Mouse (Mus musculus) hindbrain, embryonic 14.5 days (tissue): ENCODE data around the gene Olfr69. TPM values are rescaled to one million over a fixed set of nuclear protein-coding genes. Genes with fewer than 3 reads are reported as not detected.
"Not testable (repeated sequence)": the region's sequence is repeated elsewhere in the genome, so short reads cannot be mapped to it uniquely, and the experiment has no call there.

Experiments
- ATAC-seq: fragments of 200-750 bp; cut with Nextera tagmentation; 2 replicates; pipeline ENCODE4 v1.8.0; 2017; ENCODE audit warnings: moderate number of reproducible peaks, mild to moderate bottlenecking, moderate TSS enrichment, moderate library complexity; ENCODE audit not compliant: low FRiP score
- DNase-seq: peaks from one replicate; pipeline ENCODE4 v3.0.0-alpha.2; 2015; ENCODE audit warnings: low spot score
- H3K27ac ChIP-seq: fragments of 300-500 bp; sonication (generic); 2 replicates; pipeline ENCODE4 v1.5.1; 2014; ENCODE audit warnings: mild to moderate bottlenecking, moderate library complexity
- H3K27me3 ChIP-seq: fragments of 300-500 bp; sonication (generic); 2 replicates; pipeline ENCODE4 v1.6.1; 2014; ENCODE audit warnings: mild to moderate bottlenecking, low read length, mixed read lengths; ENCODE audit not compliant: control insufficient read depth, insufficient read depth
- H3K36me3 ChIP-seq: fragments of 300-500 bp; sonication (generic); replicated peaks from 2 replicates; pipeline ENCODE4 v1.6.1; 2014; ENCODE audit not compliant: control insufficient read depth, insufficient read depth
- H3K4me1 ChIP-seq: fragments of 300-500 bp; sonication (generic); replicated peaks from 2 replicates; pipeline ENCODE4 v1.6.1; 2014; ENCODE audit warnings: antibody characterized with exemption, low read length, mixed read lengths; ENCODE audit not compliant: control insufficient read depth, insufficient read depth
- H3K4me2 ChIP-seq: fragments of 300-500 bp; sonication (generic); replicated peaks from 2 replicates; pipeline ENCODE4 v1.6.1; 2014; ENCODE audit warnings: mild to moderate bottlenecking, moderate library complexity
- H3K4me3 ChIP-seq: fragments of 300-500 bp; sonication (generic); replicated peaks from 2 replicates; pipeline ENCODE4 v1.5.1; 2014; ENCODE audit warnings: mild to moderate bottlenecking, low read length
- H3K9ac ChIP-seq: fragments of 300-500 bp; sonication (generic); 2 replicates; pipeline ENCODE4 v1.6.1; 2014
- H3K9me3 ChIP-seq: fragments of 300-500 bp; sonication (generic); 2 replicates; pipeline ENCODE4 v1.6.1; 2016; ENCODE audit warnings: low read length; ENCODE audit not compliant: control insufficient read depth
- WGBS: fragments of 180-500 bp; shearing (Covaris S2); extraction: QIAGEN DNeasy Blood & Tissue Kit; methylation state at CpG from one replicate; pipeline ENCODE4 v1.1.7; 2014; 5-methylcytosine and 5-hydroxymethylcytosine counted together
- polyA plus RNA-seq: library from polyadenylated mRNA; unstranded; fragments of >200 nt; fragmentation: Nextera tagmentation; extraction: Ambion mirVana; gene quantifications from 2 replicates; pipeline ENCODE4 v1.2.1, GENCODE M21; 2014

The Olfr69 gene
- polyA plus RNA-seq, 1 experiment from 2014 or later, result not detected

DNA sequence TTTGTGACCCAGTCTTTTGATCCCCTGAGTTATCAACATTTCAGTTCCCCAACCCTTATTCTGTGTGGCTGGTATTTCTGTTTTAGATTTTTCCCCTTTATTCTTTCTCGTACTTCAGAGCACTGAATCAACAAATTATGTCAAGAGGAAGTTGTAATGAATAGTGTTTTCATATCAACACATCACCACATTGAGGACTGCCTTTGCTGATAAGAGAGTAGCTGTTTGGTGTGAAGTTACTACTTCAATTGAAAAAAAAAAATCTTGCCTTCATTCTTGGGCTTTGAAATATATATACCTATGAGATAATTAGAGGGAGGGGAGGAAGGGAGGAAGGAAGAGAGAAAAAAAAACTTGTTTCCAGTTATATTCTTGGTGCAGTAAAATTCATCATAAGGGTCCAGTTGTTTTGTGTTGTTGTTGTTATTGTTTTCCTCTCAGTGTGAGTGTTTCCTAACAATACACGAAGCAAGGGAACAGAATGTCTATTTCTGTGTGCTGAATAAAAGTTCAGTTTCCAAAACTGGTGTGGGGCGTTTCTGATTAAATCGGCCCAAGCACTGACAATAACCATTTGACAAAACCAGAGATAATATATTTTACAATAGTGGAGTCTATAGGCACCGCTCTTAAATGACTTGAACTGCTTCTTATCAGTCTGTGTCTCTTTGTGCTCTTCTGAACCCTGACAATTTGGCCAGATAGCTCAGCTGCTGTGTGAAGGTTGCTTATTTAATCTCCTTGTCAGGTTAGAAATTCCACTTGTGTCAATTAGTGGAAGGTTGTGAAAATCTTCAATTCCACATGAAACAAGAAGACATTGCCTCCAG is 37.8 kb upstream of the Olfr69 start:
- DNase-seq (no peak), ATAC-seq (no peak)
- Histone ChIP-seq H3K27me3 (no peaks in the 10 kb centered on the region), H3K9me3 (no peaks in the 10 kb centered on the region), H3K4me3 (no peak overlapping the region), H3K4me1 (no peaks in the 10 kb centered on the region), H3K4me2 (no peak overlapping the region), H3K27ac (no peak overlapping the region), H3K36me3 (no peaks in the 10 kb centered on the region), H3K9ac (no peak overlapping the region)
- 79% methylated on average over 5 of the region's 5 CpGs for WGBS

DNA sequence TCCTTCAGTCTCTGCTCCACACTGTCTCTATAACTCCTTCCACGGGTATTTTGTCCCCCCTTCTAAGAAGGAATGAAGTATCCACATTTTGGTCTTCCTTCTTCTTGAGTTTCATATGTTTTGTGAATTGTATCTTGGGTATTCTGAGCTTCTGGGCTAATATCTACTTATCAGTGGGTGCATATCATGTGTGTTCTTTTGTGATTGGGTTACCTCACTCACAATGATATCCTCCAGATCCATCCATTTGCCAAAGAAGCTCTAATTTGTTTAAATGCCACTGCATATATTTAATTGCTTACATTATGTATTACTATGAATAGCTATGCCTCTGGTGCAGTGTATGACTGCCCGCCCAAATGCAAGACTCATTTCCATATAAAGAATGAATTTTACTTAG is 36.7 kb upstream of the Olfr69 start:
- WGBS, result 71% methylated on average over 2 of the region's 2 CpGs
- not testable (repeated sequence) for H3K36me3 ChIP-seq, H3K4me1 ChIP-seq, H3K4me3 ChIP-seq, DNase-seq, ATAC-seq, H3K9me3 ChIP-seq, H3K27ac ChIP-seq, H3K27me3 ChIP-seq, H3K4me2 ChIP-seq, H3K9ac ChIP-seq

DNA sequence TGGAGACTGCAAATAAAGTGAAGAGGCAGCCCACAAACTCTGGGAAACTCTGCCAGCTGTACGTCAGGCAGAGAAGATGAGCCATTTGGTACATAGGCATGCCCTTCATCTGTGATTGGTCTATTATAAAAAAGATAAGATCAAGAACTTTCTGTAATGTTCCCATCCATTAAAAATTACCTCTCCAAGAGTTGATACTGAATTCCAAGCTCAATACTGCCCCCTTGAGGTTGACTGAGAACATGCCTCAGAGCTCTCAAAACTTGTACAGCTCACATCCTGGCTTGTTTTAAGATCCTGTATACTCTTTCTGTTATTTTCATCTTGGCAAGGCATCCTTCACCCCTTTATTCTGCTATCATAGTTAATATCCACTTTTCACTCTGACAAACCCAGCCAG is 35.5 kb upstream of the Olfr69 start:
- H3K27me3 ChIP-seq, result no peaks in the 10 kb centered on the region
- WGBS, result 59% methylated on average over 1 of the region's 1 CpGs
- H3K36me3 ChIP-seq, result no peaks in the 10 kb centered on the region
- no peak overlapping the region for H3K27ac ChIP-seq
- H3K4me3 ChIP-seq, result no peak overlapping the region
- ATAC-seq (no peak), DNase-seq (peak; percentile 65)
- no peak overlapping the region for H3K9ac ChIP-seq
- H3K4me2 ChIP-seq, result no peak overlapping the region
- H3K9me3 ChIP-seq, result no peaks in the 10 kb centered on the region
- no peaks in the 10 kb centered on the region for H3K4me1 ChIP-seq

GRCm38 (mm10) chr7:103792669-103793388 is 21.4 kb upstream of the Olfr69 start:
- ATAC-seq, result no peak
- H3K36me3 ChIP-seq, result no peaks in the 10 kb centered on the region
- no peaks in the 10 kb centered on the region for H3K4me1 ChIP-seq
- no peak for DNase-seq
- H3K4me2 ChIP-seq, result no peak overlapping the region
- H3K27ac ChIP-seq, result no peak overlapping the region
- 27% methylated on average over 4 of the region's 4 CpGs for WGBS
- H3K4me3 ChIP-seq, result no peak overlapping the region
- H3K9me3 ChIP-seq, result no peaks in the 10 kb centered on the region
- no peaks in the 10 kb centered on the region for H3K27me3 ChIP-seq
- H3K9ac ChIP-seq, result no peak overlapping the region

DNA sequence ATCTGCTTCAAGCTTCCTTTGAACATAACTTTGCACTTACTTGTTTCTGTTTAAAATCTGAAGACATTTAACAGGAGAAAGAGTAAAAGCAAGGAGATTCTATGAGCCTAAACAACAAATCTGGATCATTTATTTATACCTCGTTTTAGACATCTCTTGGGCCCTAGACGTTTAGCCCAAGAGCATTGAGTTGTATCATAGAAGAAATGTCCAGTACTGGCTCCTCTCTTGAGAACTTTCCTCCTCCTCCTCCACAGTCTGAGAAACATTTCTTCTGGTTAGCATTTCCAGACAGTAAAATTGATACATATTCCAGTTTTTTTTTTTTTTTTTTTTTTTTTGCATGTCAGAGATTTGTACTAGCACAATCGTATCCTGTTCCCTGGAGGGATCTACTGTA is 20.3 kb upstream of the Olfr69 start, which contains the start of gene Olfr67:
Gene Olfr67, minus strand, starts transcription at position 101 of the 400 bp plus-strand sequence.
- 80% methylated on average over 3 of the region's 3 CpGs for WGBS
- H3K4me2 ChIP-seq, result no peak within 1 kb of the TSS
- ATAC-seq, result no peak

DNA sequence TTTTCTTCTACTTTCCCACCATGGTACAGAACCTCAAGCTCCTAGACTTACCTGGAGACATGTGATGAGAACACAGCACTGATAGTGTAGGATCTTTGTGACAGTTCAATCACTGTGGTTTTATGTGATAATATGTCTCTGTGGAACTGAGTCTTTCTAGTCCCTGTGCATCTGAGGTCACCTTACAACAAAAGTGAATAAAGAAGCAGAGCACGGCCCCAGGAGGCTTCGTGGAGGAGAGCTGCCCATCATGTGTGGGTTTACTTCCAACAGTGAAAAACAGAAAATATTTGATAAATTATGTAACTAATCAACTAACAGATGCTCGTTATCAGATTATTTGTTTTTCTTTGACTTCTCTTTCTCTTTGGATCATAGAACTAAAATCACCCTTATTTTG is 8.2 kb upstream of the Olfr69 start, which contains the start of gene Olfr68:
Gene Olfr68, minus strand, starts transcription at position 101 of the 400 bp plus-strand sequence.
- ATAC-seq (no peak), DNase-seq (no peak)
- WGBS, result 80% methylated on average over 3 of the region's 3 CpGs
- H3K4me2 ChIP-seq, result no peak within 1 kb of the TSS
- no peaks in the 10 kb centered on the region for H3K36me3 ChIP-seq
- H3K9me3 ChIP-seq, result no peaks in the 10 kb centered on the region
- H3K9ac ChIP-seq, result no peak within 1 kb of the TSS
- no peak within 1 kb of the TSS for H3K27ac ChIP-seq
- H3K4me1 ChIP-seq, result no peaks in the 10 kb centered on the region
- H3K27me3 ChIP-seq, result no peaks in the 10 kb centered on the region
- no peak within 1 kb of the TSS for H3K4me3 ChIP-seq

More for the DNA sequence above, 20.3 kb upstream of the Olfr69 start, which contains the start of gene Olfr67:
- Histone ChIP-seq H3K4me1 (no peaks in the 10 kb centered on the region), H3K9me3 (no peaks in the 10 kb centered on the region), H3K36me3 (no peaks in the 10 kb centered on the region), H3K27me3 (no peaks in the 10 kb centered on the region), H3K9ac (no peak within 1 kb of the TSS), H3K4me3 (no peak within 1 kb of the TSS), H3K27ac (no peak within 1 kb of the TSS)
- DNase-seq, result no peak

- H3K27me3 ChIP-seq, ATAC-seq: not testable (repeated sequence)
Observed at GRCm38 (mm10) chr7:103777652-103778051, 6.3 kb upstream of the Olfr69 start.

DNA sequence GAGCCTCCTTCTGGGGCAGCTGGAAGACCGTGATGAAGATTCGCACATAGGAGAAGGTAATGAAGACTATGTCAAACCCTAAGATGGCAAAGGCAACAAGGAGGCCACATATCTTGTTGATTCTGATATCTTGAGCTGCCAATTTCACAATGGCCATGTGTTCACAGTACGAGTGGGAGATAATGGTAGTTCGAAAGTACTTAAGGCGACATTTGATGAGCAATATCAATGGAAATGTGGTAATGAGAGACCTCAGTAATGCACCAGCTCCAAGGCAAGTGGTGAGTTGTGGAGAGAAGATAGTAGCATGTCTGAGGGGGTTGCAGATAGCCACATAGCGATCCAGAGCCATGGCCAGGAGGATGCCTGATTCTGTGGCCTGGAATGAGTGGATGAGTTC is 3.7 kb downstream of the Olfr69 start:
- H3K9ac ChIP-seq, ATAC-seq, H3K4me3 ChIP-seq, H3K4me1 ChIP-seq, H3K27me3 ChIP-seq, H3K27ac ChIP-seq, H3K9me3 ChIP-seq, DNase-seq, H3K4me2 ChIP-seq, H3K36me3 ChIP-seq: not testable (repeated sequence)
- WGBS, result 93% methylated on average over 6 of the region's 6 CpGs

More at GRCm38 (mm10) chr7:103777652-103778051, 6.3 kb upstream of the Olfr69 start:
- DNase-seq, H3K4me3 ChIP-seq, H3K9ac ChIP-seq, H3K4me2 ChIP-seq, H3K9me3 ChIP-seq, H3K4me1 ChIP-seq, H3K36me3 ChIP-seq, H3K27ac ChIP-seq: not testable (repeated sequence)
- whole genome bisulfite sequencing, result 89% methylated on average over 4 of the region's 4 CpGs

GRCm38 (mm10) chr7:103762212-103762611 is 9.2 kb downstream of the Olfr69 start:
- H3K27ac ChIP-seq, result not testable (repeated sequence)

More at GRCm38 (mm10) chr7:103762212-103762611, 9.2 kb downstream of the Olfr69 start:
- H3K4me1 ChIP-seq, H3K9ac ChIP-seq, H3K9me3 ChIP-seq, H3K27me3 ChIP-seq, H3K36me3 ChIP-seq, ATAC-seq, H3K4me3 ChIP-seq, DNase-seq, H3K4me2 ChIP-seq: not testable (repeated sequence)
- WGBS, result 92% methylated on average over 6 of the region's 6 CpGs
